Mouse (Mus musculus): ENCODE measurements around the gene Zfp982.
A peak's percentile ranks its signal among the peaks of the same experiment; 100 is the strongest.
"Not testable (repeated sequence)": the region's sequence is repeated elsewhere in the genome, so short reads cannot be mapped to it uniquely, and the experiment has no call there.

The Zfp982 gene

DNA sequence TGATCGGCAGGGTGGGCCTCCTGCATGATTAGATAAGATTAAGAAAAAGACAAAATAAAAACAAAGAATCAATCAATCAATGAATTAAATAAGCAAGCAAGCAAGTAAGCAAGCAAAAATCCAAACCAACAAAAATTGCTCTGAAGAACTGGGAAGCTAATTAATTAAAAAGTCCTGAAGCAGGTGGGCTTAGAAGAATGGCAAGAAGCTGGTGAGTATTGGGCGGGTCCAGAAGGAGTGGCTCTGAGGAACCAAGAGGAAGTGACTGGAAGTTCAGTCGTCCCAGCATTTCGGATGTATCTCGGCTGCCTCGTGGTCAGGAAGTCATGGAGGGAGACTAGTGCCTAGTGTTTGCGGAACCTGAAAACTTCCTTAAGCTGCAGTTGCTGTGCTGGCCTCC, at the start of gene Zfp982:
Gene Zfp982 (plus strand): TSS at position 301 of the 400 bp plus-strand sequence.
- not testable (repeated sequence) for DNase-seq (ENCODE audit: low spot score in 2 of 2)

DNA sequence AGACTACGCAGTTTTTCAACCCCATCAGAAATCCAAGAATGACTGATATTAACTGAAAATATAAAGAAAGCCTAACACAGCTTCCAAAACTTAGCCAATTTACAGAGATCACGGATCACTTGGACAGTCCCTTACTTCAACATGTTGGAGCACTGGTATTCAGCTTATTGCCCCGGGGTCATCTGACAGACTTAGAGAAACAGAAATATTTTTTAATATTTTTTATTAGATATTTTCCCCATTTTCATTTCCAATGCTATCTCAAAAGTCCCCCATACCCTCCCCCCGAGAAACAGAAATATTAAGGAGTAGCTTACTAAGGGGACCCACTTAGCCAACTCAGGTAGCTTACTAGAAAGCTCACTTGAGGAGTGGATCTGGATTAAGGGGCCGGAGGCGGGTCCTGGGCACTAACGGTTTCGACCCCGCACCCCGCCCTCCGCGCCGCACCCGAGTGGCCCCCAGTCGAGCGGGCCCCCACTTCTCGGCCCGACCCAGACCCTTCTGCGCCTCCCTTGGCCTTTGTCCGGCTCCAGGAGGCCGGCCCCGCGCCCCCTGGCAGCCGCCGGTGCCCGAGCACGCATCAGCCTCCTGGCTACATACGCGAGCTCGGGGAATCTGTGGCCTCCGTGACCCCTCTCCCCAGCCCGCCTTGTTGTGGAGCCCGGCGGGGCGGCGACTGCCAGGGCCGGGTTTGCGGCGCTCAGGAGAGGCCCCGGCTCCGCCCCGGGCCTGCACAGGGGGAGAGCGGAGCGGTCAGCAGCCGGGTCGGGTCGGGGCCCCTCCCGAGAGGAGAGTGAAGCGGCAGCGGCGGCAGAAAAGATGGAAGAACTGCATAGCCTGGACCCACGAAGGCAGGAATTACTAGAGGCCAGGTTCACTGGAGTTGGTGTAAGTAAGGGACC, 49.3 kb upstream of the Zfp982 start:
- DNase-seq (ENCODE audit: low spot score in 2 of 2) = not testable (repeated sequence)

DNA sequence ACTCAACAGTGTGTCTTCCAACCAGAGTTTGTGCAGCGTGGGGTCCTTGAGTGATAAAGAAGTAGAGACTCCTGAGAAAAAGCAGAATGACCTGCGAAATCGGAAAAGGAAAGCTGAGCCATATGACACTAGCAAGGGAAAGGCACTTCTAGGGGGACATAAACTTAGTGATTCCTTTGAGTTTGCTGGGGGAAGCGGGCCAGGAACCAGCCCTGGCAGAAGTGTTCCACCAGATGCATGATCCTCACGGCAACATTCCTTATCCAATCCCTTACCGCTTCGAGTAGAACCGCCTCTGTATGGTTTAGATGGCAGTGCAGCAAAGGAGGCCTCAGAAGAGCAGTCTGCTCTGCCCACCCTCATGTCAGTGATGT, 48.7 kb upstream of the Zfp982 start:
- DNase-seq (ENCODE audit: low spot score in 2 of 2) = not testable (repeated sequence)

DNA sequence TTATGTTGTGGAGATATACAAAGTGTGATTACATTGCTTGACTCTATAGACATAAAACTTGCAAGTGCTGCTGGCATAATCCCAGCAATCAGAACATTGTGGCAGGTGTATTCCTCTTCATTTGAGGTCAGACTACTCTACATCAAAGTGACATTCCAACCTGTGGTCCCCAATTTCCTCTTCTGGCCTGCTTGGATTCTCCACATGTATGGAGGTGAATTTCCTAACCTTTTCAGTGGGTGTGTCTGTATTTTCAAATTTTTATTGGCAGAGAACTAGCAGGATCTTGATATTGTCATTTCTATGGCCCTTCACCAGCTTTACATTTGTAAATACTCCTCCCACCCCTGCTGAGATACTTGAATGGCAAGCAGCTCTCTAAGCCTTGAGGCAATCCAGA, 46.8 kb upstream of the Zfp982 start:
- DNase-seq (ENCODE audit: low spot score in 2 of 2) = not testable (repeated sequence)

DNA sequence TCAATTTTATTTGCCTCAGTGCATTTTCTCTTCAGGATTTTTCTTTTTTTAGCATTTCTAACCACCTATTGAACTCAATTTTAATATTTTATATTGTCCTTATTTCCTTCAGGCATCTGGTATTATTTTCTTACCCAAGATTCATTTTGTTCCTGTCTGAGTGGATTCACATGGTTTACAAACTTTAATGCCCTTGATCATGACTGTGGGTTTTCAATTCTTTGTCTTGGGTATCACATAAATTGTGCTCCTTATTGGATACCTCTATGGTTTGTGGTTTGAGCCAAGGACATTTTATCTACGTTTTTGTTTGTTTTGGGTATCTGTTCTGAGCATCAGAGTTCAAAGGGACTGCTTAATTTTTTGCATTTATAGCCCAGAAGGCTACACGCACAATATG, 43.9 kb upstream of the Zfp982 start:
- no peak for DNase-seq (ENCODE audit: low spot score in 2 of 2)

DNA sequence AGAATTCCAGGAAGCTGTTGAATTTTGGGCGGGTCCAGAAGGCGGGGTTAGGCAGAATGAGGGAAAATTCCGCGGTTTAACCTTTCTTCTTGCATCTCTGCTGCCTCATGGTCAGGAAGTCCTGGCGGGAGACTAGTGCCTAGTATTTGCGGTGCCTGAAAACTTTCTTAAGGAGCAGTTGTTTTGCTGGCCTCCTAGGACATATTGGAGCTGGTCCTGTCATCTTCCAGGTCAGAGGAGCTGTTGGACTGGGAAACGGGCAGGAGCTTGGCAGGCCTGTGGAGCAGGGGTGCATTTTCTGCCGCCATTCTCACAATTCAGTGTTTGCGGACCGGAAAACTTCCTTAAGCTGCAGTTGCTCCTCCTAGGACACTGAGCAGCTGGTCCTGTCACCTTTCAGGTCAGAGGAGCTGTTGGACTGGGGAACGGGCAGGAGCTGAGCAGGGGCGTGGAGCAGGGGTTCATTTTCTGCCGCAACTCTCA, 43.1 kb upstream of the Zfp982 start:
- DNase-seq (ENCODE audit: low spot score in 2 of 2) = no peak

DNA sequence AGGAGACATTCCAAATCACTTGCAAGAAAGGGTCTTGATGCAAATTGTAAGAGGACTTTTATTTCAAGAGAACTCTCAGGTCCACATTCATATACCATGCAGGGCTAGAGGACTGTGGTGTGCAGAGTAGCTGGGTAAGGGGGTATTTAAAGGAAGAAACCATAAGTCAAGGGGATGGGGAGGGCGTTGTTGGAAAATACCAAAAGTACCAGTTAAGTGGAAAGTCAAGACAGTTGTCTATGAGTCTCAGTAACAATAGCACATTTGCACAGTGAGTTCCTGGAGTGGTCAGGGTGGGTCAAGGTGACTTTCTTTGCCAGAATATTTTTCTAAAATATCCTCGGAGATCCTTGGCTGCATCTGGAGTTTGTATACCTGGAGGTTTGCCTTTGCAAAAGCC, 42.2 kb upstream of the Zfp982 start:
- not testable (repeated sequence) for DNase-seq (ENCODE audit: low spot score in 2 of 2)

DNA sequence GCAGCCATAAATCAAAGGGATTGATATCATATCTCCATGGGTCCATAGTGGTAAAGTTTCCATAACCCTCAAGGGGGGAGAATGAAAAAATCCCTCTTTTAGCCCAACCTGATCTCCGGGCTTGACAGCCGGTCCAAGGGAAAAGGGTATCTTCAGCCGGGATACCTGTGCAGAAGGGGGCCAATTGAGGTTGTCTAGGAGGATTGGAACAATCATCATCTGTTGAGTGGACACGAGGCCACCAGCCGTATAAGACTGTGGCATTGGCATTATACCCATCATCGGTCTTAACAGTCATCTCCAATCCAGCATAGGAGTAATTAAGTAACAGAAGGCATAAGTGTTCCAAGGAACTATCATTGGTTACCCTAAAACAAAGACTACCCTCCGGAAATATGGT, 25.0 kb upstream of the Zfp982 start:
- DNase-seq (ENCODE audit: low spot score in 2 of 2) = not testable (repeated sequence)

DNA sequence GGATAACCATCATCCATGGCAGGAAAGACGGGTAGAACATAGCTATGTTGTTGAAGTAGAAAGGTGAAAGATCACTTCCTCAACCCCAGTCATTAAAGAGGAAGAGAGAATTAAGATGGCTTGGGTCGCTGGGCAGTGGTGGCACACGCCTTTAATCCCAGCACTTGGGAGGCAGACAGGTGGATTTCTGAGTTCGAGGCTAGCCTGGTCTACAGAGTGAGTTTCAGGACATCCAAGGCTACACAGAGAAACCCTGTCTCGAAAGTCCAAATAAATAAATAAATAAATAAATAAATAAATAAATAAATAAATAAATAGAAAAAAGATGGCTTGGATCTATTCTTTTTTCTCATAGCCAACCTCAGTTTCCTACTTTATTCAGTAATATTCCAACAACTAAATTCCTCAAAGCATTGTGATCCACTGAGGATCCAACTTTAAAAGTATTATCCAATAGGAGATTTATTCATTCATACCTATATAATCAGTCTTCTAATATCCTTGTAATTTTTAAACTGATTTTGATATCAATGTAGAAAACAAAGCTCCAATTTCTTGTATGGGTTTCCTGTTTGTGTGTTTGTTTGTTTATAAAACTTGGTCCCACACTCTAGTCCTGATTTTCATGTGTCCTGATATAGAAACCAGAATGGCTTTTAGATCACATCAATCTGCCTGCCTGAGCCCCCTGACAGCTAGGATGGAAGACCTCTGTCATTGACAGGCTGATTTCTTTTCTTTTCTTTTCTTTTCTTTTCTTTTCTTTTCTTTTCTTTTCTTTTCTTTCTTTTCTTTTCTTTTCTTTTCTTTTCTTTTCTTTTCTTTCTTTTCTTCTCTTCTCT, 6.8 kb downstream of the Zfp982 start:
- not testable (repeated sequence) for DNase-seq (ENCODE audit: low spot score in 2 of 2)

DNA sequence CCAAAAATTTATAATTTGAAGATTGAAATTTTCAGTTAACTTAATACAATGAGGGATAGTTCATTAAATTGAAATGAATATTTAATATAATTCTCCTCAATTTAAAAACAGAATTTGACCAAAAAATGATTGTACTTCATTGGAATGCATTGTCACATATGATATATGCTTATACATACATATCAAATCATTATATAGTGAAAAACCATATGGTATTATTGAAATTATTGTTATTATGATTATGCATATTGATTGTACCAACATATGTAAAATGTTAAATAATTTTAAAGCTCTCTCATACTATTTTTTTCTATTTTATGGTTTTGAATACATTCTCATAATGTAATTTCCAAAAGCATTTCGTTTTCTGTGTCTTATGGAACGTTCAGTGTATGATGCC, 17.0 kb downstream of the Zfp982 start:
- no peak for DNase-seq (ENCODE audit: low spot score in 2 of 2)

DNA sequence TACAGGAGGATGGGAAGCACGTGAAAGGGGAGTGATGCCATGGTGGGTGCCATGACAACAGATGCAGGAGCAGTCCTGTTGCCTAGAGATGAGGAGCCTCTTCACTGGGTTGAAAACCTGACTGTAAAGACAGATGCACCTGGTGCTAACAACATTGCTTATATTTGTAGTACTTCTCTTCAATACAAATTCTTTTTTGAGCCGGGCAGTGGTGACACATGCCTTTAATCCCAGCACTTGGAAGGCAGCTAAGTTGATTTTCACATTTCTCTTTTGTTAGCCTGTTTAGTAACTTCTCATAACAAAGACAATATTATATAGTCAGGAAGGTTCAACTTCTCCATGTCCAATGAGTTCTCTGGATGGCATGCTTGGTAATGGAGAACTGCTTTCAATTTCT, 26.8 kb downstream of the Zfp982 start:
- peak in 1 of 2 experiments; percentile 19 for DNase-seq (ENCODE audit: low spot score in 2 of 2)

DNA sequence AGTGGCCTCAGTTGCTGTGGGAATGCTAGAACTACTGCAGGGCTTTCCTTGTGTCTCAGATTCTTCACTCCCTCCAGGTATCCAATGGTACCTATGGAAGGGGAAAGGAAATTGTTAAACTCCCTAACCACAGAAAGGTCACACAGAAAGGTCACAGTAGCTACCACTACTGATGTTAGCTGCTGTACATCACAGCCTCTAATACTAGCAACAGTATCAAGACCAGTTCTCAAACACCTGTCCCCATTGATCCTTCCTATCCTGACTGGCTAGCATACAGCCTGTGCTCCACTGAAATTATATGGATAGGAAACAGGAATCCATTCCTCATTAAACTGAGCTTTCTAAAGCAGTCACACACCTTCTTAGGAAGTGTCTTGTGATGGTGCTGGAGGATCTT, 27.9 kb downstream of the Zfp982 start:
- DNase-seq (ENCODE audit: low spot score in 2 of 2) = no peak

DNA sequence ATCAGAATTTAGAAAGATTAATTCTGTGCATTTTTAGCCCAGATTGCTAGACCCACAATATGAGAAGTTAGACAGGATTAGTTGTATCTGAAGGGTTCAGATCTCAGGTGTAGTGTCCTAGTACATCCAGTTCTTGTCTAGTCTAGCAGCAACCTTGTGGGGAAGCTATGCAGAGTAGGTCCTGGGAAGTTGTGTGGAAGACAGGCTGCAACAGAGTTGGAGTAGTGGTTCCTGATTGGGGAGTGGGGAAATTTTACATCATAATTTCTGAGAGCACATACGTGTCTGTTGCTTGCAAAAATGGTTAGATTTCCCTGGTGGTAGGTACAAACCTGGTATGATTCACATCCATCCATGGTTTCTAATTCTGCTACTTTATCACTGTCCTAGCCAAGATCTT, 32.9 kb downstream of the Zfp982 start:
- no peak for DNase-seq (ENCODE audit: low spot score in 2 of 2)

DNA sequence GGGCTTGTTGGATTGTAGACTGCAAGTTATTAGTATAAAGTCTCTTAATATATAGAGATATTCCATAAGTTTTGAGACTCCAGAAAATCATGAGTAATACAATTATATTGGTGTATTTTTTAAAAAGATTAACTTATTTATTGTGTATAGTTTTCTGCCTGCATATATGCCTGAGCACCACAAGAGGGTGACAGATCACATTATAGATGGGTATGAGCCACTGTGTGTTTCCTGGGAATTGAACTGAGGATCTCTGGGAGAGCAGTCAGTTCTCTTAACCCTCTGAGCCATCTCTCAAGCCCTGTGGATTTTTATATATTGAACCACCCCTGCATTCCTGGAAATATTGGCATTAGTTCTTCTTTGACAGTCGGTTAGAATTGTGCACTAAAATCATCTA, 38.1 kb downstream of the Zfp982 start:
- DNase-seq (ENCODE audit: low spot score in 2 of 2) = no peak

DNA sequence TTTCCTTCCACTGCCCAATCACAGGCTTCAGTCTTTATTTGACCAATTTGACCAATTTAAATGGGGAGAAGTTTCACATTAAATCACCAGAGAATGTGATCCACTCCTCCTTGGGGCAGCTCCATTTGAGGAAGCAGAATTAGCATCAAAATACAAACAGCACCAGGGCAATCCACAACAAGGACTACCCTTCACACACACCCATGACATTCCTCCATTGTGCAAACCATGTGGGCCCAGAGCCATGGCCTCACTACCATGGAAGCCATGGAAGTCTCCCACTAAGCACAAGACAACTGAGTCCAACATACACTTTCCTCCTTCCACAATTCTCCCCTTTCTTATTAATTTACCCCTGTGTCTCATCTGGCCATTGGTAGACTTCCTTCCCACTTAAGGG, 43.7 kb downstream of the Zfp982 start:
- not testable (repeated sequence) for DNase-seq (ENCODE audit: low spot score in 2 of 2)

DNA sequence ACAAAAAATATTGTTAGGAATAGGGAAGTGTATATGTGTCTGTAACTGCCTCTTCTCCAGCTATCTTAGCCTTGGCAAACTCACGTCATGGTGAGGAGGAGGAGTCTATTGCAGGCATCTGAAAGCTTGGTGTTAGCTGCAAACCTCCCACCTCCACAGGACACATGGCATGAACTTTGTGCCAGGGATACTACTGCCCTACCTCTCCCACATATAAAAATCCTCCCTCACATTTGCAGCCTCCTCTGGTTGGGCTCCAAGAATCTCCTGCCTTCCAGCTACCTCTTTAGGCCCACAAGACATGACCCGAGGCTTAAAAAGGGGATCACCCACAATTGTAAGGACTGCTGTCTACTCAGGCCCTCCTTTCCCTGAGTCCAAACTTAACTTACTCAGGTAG, 45.5 kb downstream of the Zfp982 start:
- DNase-seq (ENCODE audit: low spot score in 2 of 2) = no peak

DNA sequence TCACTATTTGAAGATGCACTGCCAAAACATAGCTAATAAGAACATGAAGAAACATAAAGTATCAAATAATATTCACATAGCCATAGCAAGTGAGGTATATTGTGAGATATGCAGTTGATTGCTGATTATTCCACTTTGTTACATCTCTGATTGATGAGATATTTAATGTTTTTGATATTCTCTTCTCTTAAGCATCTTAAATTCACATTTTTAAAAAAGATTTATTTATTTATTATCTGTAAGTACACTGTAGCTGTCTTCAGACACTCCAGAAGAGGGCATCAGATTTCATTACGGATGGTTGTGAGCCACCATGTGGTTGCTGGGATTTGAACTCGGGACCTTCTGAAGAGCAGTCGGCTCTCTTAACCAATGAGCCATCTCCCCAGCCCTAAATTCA, 47.7 kb downstream of the Zfp982 start, which contains the start of gene Gm16503:
Gene Gm16503 (plus strand): TSS at position 301 of the 400 bp plus-strand sequence.
- DNase-seq (ENCODE audit: low spot score in 2 of 2) = not testable (repeated sequence)

DNA sequence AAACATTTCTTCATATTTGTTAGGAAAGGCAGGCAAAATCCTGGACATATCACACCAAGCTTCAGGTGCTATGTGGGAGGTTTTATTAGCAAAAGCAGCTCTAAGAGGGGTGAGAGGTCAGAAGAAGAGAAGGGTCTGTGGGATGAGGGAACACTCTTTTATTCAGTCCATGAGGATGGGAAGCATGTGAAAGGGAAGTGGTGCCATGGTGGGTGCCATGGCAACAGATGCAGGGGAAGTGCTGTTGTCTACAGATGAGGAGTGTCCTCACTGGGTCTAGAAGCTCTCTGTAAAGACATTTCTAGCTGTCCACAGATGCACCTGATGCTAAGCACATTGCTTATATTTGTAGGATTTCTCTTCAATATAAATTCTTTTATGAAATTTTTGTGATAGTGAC, 48.9 kb downstream of the Zfp982 start:
- no peak for DNase-seq (ENCODE audit: low spot score in 2 of 2)

DNA sequence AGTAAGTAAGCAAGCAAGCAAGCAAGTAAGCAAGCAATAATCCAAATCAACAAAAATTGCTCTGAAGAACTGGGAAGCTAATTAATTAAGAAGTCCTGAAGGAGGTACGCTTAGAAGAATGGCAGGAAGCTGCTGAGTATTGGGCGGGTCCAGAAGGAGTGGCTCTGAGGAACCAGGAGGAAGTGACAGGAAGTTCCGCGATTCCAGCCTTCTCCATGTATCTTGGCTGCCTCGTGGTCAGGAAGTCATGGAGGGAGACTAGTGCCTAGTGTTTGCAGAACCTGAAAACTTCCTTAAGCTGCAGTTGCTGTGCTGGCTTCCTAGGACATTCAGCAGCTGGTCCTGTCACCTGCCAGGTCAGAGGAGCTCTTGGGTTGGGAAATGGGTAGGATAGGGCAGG, 60.9 kb downstream of the Zfp982 start, which contains the start of gene Zfp985:
Gene Zfp985 (plus strand): TSS at position 207 of the 400 bp plus-strand sequence.
- peak; percentile 24 to 49 for DNase-seq (ENCODE audit: low spot score in 2 of 2)

DNA sequence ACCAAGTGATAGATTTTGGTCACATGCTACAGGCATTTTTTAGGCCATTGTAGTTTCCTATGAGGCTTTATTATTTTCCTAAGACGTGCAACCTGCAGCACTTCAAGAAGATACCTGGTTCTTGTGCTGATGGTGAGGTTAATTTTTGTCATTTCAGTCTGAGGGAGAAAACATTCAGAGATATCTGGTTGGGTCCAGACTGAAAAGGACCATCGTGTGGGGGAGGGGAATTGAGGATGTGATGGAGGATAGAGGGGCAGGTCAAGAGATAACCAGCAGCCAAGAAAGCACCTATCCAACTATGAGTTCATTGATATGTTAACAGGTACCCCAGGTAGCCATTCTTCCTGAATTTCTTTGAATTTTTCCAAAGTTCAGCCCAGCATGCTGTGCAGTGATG, 62.1 kb downstream of the Zfp982 start:
- DNase-seq (ENCODE audit: low spot score in 2 of 2) = not testable (repeated sequence)

DNA sequence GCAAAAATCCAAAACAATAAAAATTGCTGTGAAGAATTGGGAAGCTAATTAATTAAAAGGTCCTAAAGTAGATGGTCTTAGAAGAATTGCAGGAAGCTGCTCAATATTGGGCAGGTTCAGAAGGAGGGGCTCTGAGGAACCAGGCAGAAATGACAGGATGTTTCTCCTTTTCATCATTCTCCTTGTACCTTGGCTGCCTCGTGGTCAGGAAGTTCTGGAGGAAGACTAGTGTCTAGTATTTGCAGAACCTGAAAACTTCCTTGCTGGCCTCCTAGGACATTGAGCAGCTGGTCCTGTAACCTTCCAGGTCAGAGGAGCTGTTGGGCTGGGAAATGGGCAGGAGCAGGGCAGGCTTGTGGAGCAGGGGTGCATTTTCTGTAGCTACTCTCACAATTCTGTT, 64.7 kb downstream of the Zfp982 start:
- peak; percentile 13 to 58 for DNase-seq (ENCODE audit: low spot score in 2 of 2)

DNA sequence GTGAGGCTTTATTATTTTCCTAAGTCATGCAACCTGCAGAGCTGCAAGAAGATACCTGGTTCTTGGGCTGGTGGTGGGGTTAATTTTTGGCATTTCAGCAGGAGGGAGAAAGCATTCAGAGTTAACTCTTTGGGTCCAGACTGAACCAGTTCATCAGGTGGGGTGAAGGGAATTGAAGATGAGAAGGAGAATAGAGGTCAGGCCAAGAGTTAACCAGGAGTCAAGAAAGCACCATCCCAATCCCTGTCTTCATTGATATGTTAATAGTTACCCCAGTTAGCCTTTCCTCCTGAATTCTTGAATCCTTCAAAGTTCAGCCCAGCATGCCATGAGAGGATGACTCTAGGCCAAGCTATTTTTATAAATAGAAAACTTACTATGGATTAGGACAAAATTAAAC, 65.8 kb downstream of the Zfp982 start:
- DNase-seq (ENCODE audit: low spot score in 2 of 2) = not testable (repeated sequence)

Measured in heart, adult 9 months (tissue).